Mouse (Mus musculus) ovary, postnatal 14 days (tissue): ENCODE results near the gene Snrpb.

ENCODE experiments used
- DNase-seq: peaks from one replicate; pipeline ENCODE4 v3.0.0; 2022; ENCODE audit warnings: low spot score

Snrpb gene

DNA sequence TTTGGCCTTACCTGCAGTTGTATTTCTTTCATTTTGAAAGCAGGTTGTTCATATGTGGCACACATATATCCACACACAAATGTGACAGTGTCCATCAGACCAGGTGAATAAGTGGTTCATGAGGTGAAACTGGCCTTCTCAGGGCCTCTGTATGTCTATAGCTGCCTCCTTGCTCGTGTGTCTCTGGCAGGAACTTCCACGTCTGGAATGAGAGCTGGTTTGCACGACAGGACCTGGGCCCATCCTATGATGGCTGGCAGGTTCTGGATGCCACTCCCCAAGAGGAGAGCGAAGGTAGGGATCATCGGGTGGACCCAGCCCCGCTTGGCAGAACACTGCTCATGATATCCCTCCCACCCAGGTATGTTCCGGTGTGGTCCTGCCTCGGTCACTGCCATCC, 36.2 kb downstream of the Snrpb start:
- DNase-seq: no peak

DNA sequence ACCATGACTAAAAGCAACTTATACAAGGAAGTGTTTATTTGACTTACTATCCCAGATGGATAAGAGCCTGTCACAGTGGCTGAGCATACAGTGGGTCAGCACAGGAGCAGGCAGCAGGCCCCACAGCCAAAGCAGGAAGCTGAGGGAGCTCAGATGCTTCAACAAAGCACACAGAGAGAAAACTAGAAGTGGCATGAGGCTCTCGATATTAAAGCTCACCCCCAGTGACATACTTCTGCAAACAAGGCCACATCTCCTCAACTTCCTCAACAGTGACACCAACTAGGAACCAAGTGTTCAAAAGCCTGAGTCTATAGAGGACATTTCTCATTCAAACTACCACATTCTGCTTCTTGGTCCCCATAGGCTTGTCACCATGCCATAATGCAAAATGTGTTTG, 49.5 kb downstream of the Snrpb start:
- no peak for DNase-seq

DNA sequence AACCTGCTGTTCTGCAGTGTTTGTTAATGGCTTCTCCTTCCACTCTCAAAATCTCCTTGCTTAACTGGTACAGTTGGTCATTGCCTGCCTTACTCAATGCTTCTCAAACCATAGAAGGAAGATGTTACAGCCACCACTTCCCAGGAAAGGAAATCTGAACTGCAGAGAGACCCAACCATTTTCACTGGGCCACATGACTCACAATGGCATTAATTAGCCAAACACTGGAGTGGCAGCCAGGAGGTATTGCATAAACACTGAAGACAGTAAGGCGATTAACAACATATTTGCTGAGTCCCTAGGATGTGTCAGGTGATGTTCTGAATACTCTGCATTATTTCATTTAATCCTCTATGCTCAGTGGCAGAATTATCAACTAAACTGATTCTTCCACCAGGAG, 53.1 kb downstream of the Snrpb start:
- DNase-seq: no peak

DNA sequence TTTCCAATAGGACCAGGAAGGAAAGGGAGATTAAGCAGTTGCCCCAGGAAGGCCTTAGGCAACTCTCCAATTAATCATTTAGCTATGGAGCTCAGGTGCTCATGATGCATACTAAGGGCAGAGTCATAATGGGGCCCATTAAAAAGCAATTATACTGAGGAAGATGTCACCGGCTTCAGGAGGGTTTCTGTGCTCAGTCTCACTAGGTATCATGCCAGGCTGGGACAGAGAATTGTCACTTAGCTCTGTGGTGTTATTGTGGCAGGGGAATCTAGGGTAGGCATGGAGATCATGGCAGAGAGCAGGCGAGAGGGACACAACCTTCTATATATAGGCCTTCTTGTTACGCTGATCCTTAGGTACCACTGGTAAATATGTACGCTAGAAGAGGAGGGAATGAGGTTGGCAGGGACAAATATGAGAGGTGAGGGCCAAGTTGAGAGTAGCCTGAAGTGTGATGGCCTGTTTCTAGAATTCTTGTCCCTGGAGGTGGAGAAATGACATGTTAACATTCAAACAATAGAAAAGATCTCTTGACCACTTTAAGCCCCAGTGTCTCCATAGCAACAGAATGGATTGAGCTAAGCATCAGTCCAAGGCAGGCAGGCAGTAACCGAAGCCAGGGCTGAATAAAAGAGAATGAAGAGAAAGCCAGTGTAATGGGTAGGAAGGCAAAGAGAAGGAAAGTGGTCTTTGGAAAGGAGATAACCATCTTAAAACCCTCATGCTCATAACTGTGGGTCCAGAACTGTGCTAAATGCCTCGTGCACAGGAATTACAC, 53.7 kb downstream of the Snrpb start:
- DNase-seq: no peak
